In genomic region chr13:53244151-53244550, GRCm38 (mm10) we compare ENCODE assay signal across 17 mouse cellular contexts. TPM values are rescaled to one million over a fixed set of nuclear protein-coding genes. Genes with fewer than 3 reads are reported as not detected.
DNase-seq lines count a peak whose midpoint lies in the region; ATAC-seq and TF ChIP-seq lines count a peak whose summit lies in the region.
"Had no signal": no experiment of that assay in that cellular context is flagged by ENCODE, and none has a peak within 500 bp of the region (broad histone marks: within the 10 kb centered on the region; RNA-seq: fewer than 3 reads in every experiment).

No protein-coding gene starts in this region.

- TF ChIP-seq POLR2A in limb, embryonic 14.5 days (IDR thresholded peaks at IDR 0.05; ENCODE audit: borderline replicate concordance, extremely low read depth, insufficient read depth, insufficient read length) = no peak

- no peak overlapping the region for H3K4me2 ChIP-seq in hindbrain, postnatal 0 days (ENCODE audit: low read depth, low read length)
- no peak overlapping the region for H3K4me2 ChIP-seq in hindbrain, embryonic 12.5 days (replicated peaks)
- H3K4me2 ChIP-seq in limb, embryonic 14.5 days (replicated peaks; ENCODE audit: low read depth, low read length, severe bottlenecking) = no peak overlapping the region
- H3K4me2 ChIP-seq: hindbrain, embryonic 14.5 days; midbrain, embryonic 13.5 days had no signal

- H3K27me3 ChIP-seq in hindbrain, postnatal 0 days (ENCODE audit: insufficient read depth, low read length) = no peaks in the 10 kb centered on the region
- H3K27me3 ChIP-seq in hindbrain, embryonic 12.5 days = no peaks in the 10 kb centered on the region
- no peaks in the 10 kb centered on the region for H3K27me3 ChIP-seq in limb, embryonic 14.5 days (ENCODE audit: control insufficient read depth, insufficient read depth, low read length)
- H3K27me3 ChIP-seq in limb, embryonic 10.5 days (ENCODE audit: low read depth, poor library complexity, severe bottlenecking) = no peaks in the 10 kb centered on the region
- H3K27me3 ChIP-seq in embryonic facial prominence, embryonic 10.5 days (replicated peaks; ENCODE audit: low read depth, poor library complexity, severe bottlenecking) = no peaks in the 10 kb centered on the region
- H3K27me3 ChIP-seq: midbrain, embryonic 13.5 days had no signal

- TF ChIP-seq CTCF in hindbrain, postnatal 0 days (IDR thresholded peaks at IDR 0.05; ENCODE audit: low read depth) = no peak

- peaks cover 3% of the 10 kb centered on the region; the same call in 1 of the 2 replicates for H3K9me3 ChIP-seq in hindbrain, postnatal 0 days (ENCODE audit: low read length)
- peaks cover 9% of the 10 kb centered on the region; the same call in 1 of the 2 replicates for H3K9me3 ChIP-seq in hindbrain, embryonic 12.5 days (replicated peaks)
- H3K9me3 ChIP-seq in limb, embryonic 14.5 days (ENCODE audit: control insufficient read depth, low read length) = no peaks in the 10 kb centered on the region
- no peaks in the 10 kb centered on the region for H3K9me3 ChIP-seq in limb, embryonic 10.5 days (replicated peaks)
- H3K9me3 ChIP-seq in embryonic facial prominence, embryonic 10.5 days = peaks cover 19% of the 10 kb centered on the region; the same call in 1 of the 2 replicates

- DNase-seq in adrenal gland, postnatal 14 days = peak; percentile 43
- DNase-seq in adrenal gland, adult 8-10 months = no peak
- peak; percentile 43 for DNase-seq in hindbrain, postnatal 0 days (ENCODE audit: low spot score)
- no peak for DNase-seq in limb, embryonic 14.5 days (ENCODE audit: low spot score)
- DNase-seq in limb, embryonic 10.5 days (ENCODE audit: low spot score) = no peak
- no peak for DNase-seq in embryonic facial prominence, embryonic 10.5 days (ENCODE audit: low spot score)
- DNase-seq in thymus, adult 18-20 months = no peak
- DNase-seq: cerebellum, adult 9-10 months; gastrocnemius, postnatal 10 days; thymus, postnatal 25 days had no signal

- ATAC-seq in hindbrain, postnatal 0 days = no peak
- no peak for ATAC-seq in hindbrain, embryonic 12.5 days (ENCODE audit: low FRiP score)
- no peak for ATAC-seq in limb, embryonic 14.5 days (ENCODE audit: low FRiP score, low read depth)
- ATAC-seq: activated CD4-positive, CD25-positive, alpha-beta regulatory T cell, adult 4 months; midbrain, embryonic 13.5 days had no signal

- no peak overlapping the region for H3K4me3 ChIP-seq in hindbrain, postnatal 0 days (ENCODE audit: low read length)
- H3K4me3 ChIP-seq in hindbrain, embryonic 12.5 days = no peak overlapping the region
- H3K4me3 ChIP-seq in limb, embryonic 14.5 days (replicated peaks; ENCODE audit: low read length) = no peak overlapping the region
- H3K4me3 ChIP-seq in limb, embryonic 10.5 days = no peak overlapping the region
- no peak overlapping the region for H3K4me3 ChIP-seq in embryonic facial prominence, embryonic 10.5 days
- H3K4me3 ChIP-seq: erythroblast, embryonic 14.5 days; midbrain, embryonic 13.5 days had no signal

- H3K36me3 ChIP-seq in hindbrain, postnatal 0 days (ENCODE audit: insufficient read depth, low read length) = no peaks in the 10 kb centered on the region
- H3K36me3 ChIP-seq in hindbrain, embryonic 12.5 days = no peaks in the 10 kb centered on the region
- no peaks in the 10 kb centered on the region for H3K36me3 ChIP-seq in limb, embryonic 14.5 days (ENCODE audit: control insufficient read depth, insufficient read depth, low read length)
- peaks cover 30% of the 10 kb centered on the region for H3K36me3 ChIP-seq in limb, embryonic 10.5 days
- H3K36me3 ChIP-seq in embryonic facial prominence, embryonic 10.5 days (replicated peaks) = peaks cover 25% of the 10 kb centered on the region
- H3K36me3 ChIP-seq: midbrain, embryonic 13.5 days had no signal

- H3K4me1 ChIP-seq in hindbrain, postnatal 0 days (ENCODE audit: insufficient read depth, low read length) = peaks cover 3% of the 10 kb centered on the region; the same call in 1 of the 2 replicates
- H3K4me1 ChIP-seq in hindbrain, embryonic 12.5 days = peaks cover 9% of the 10 kb centered on the region; the same call in 1 of the 2 replicates
- H3K4me1 ChIP-seq in limb, embryonic 14.5 days (ENCODE audit: control insufficient read depth, insufficient read depth, low read length) = peaks cover 29% of the 10 kb centered on the region
- peaks cover 60% of the 10 kb centered on the region for H3K4me1 ChIP-seq in limb, embryonic 10.5 days
- H3K4me1 ChIP-seq in embryonic facial prominence, embryonic 10.5 days = peaks cover 57% of the 10 kb centered on the region
- H3K4me1 ChIP-seq: midbrain, embryonic 13.5 days had no signal

- H3K9ac ChIP-seq in hindbrain, postnatal 0 days (replicated peaks; ENCODE audit: low read length) = no peak overlapping the region
- no peak overlapping the region for H3K9ac ChIP-seq in hindbrain, embryonic 12.5 days
- H3K9ac ChIP-seq in limb, embryonic 14.5 days (ENCODE audit: low read depth, low read length, severe bottlenecking) = no peak overlapping the region
- H3K9ac ChIP-seq: hindbrain, embryonic 14.5 days; liver, embryonic 14.5 days; midbrain, embryonic 13.5 days had no signal

- WGBS in hindbrain, postnatal 0 days = 28% methylated on average over 8 of the region's 8 CpGs
- 70% methylated on average over 8 of the region's 8 CpGs for WGBS in hindbrain, embryonic 12.5 days
- 55% methylated on average over 8 of the region's 8 CpGs for WGBS in limb, embryonic 14.5 days
- WGBS in limb, embryonic 10.5 days = 92% methylated on average over 8 of the region's 8 CpGs
- WGBS in embryonic facial prominence, embryonic 10.5 days = 86% methylated on average over 8 of the region's 8 CpGs

- H3K27ac ChIP-seq in hindbrain, postnatal 0 days = no peak overlapping the region
- H3K27ac ChIP-seq in hindbrain, embryonic 12.5 days = no peak overlapping the region
- 0 out of 2 replicates have a peak overlapping the region, but pooled peaks have one; percentile 8 for H3K27ac ChIP-seq in limb, embryonic 14.5 days (replicated peaks; ENCODE audit: low read depth, low read length)
- no peak overlapping the region for H3K27ac ChIP-seq in limb, embryonic 10.5 days
- H3K27ac ChIP-seq in embryonic facial prominence, embryonic 10.5 days (replicated peaks) = peak overlapping the region; percentile 6; the same call in 1 of the 2 replicates
- H3K27ac ChIP-seq: hindbrain, embryonic 14.5 days; liver, embryonic 14.5 days; macrophage; midbrain, embryonic 13.5 days had no signal

RNA-seq across cellular contexts. Expression of gene Ror2, which starts 41.8 kb away (rescaled TPM):
- total RNA-seq in adrenal gland, postnatal 14 days (2021) = 6.7 and 8.3 TPM in 2 replicates
- 1 to 10 TPM; 6.0 to 9.0 (median 6.8) TPM for total RNA-seq in adrenal gland, adult 8-10 months (2022)
- total RNA-seq in hindbrain, postnatal 0 days (2014; rRNA removed) = 7.0 and 7.5 TPM in 2 replicates
- 2.1 and 2.5 TPM in 2 replicates for polyA plus RNA-seq in hindbrain, postnatal 0 days (2015; fragmentation: Nextera tagmentation; extraction: Ambion mirVana)
- polyA plus RNA-seq in hindbrain, embryonic 12.5 days (2016; fragmentation: Nextera tagmentation; extraction: Ambion mirVana) = 16.7 and 17.8 TPM in 2 replicates
- polyA plus RNA-seq in limb, embryonic 14.5 days (2012; rRNA removed) = 33.0 and 48.1 TPM in 2 replicates
- polyA plus RNA-seq in limb, embryonic 14.5 days (2014; fragmentation: Nextera tagmentation; extraction: Ambion mirVana) = 19.0 and 22.5 TPM in 2 replicates
- 37.9 and 40.1 TPM in 2 replicates for polyA plus RNA-seq in limb, embryonic 10.5 days (2016; fragmentation: Nextera tagmentation; extraction: Ambion mirVana)
- 20.7 and 23.6 TPM in 2 replicates for polyA plus RNA-seq in embryonic facial prominence, embryonic 10.5 days (2016; fragmentation: Nextera tagmentation; extraction: Ambion mirVana)
- polyA plus RNA-seq: activated CD4-positive, CD25-positive, alpha-beta regulatory T cell, adult 4 months; erythroblast, embryonic 14.5 days; macrophage had no signal

Comparison
In these comparisons a context has a peak if more than half of its experiments do, and no peak if none do; other contexts are left out.
1. DNase-seq: peak in adrenal gland, postnatal 14 days (single experiment) and hindbrain, postnatal 0 days (single experiment); none in adrenal gland, adult 8-10 months (single experiment), limb, embryonic 14.5 days (single experiment), limb, embryonic 10.5 days (single experiment), embryonic facial prominence, embryonic 10.5 days (single experiment) and thymus, adult 18-20 months (0 of 2).
2. H3K27ac ChIP-seq: peak in limb, embryonic 14.5 days (single experiment) and embryonic facial prominence, embryonic 10.5 days (single experiment); none in hindbrain, postnatal 0 days (single experiment), hindbrain, embryonic 12.5 days (single experiment) and limb, embryonic 10.5 days (single experiment).